Mouse (Mus musculus) MEL (cell line): ENCODE data around the gene Pimreg.

ENCODE experiments used
- CHD1 ChIP-seq: IDR thresholded peaks from 2 replicates; pipeline ENCODE4 v1.6.1; 2012; ENCODE audit warnings: low read depth, mild to moderate bottlenecking, inconsistent platforms, low read length, improper control_type of control experiment
- CTCF ChIP-seq, 3 experiments: IDR thresholded peaks in 2 of 3; conservative IDR thresholded peaks in 1 of 3; 2 replicates each; pipeline ENCODE4 v1.5.1; 2011 to 2012; ENCODE audit warnings: low read length in 3 of 3, low read depth in 2 of 3, mild to moderate bottlenecking in 2 of 3, improper control_type of control experiment in 1 of 3, inconsistent platforms in 1 of 3, mixed read lengths in 1 of 3, moderate library complexity in 1 of 3; ENCODE audit not compliant: control insufficient read depth in 1 of 3, insufficient read depth in 1 of 3, poor library complexity in 1 of 3, severe bottlenecking in 1 of 3
- EP300 ChIP-seq, 2 experiments: IDR thresholded peaks; 2 replicates each; pipeline ENCODE4 v1.6.1; 2011; ENCODE audit warnings: improper control_type of control experiment in 2 of 2, low read length in 2 of 2, low read depth in 1 of 2, mild to moderate bottlenecking in 1 of 2
- GATA1 ChIP-seq: IDR thresholded peaks from 2 replicates; pipeline ENCODE4 v1.6.1; 2011; ENCODE audit warnings: low read depth, low read length, improper control_type of control experiment
- MAX ChIP-seq: IDR thresholded peaks from 2 replicates; pipeline ENCODE4 v1.6.1; 2011; ENCODE audit warnings: low read length, improper control_type of control experiment
- NRF1 ChIP-seq: IDR thresholded peaks from 2 replicates; pipeline ENCODE4 v1.6.1; 2014; ENCODE audit warnings: low read depth, mild to moderate bottlenecking, inconsistent platforms, low read length, improper control_type of control experiment, moderate library complexity; ENCODE audit not compliant: poor library complexity, insufficient read depth, severe bottlenecking
- POLR2A ChIP-seq, 2 experiments: IDR thresholded peaks; 2 replicates each; pipeline ENCODE4 v1.6.1; 2011 to 2012; ENCODE audit warnings: low read length in 2 of 2, mild to moderate bottlenecking in 2 of 2, control low read depth in 1 of 2, improper control_type of control experiment in 1 of 2, low read depth in 1 of 2, moderate library complexity in 1 of 2; ENCODE audit not compliant: control insufficient read depth in 1 of 2, insufficient read depth in 1 of 2, poor library complexity in 1 of 2
- POLR2AphosphoS2 ChIP-seq: IDR thresholded peaks from 2 replicates; pipeline ENCODE4 v1.6.1; 2011; ENCODE audit warnings: low read length, improper control_type of control experiment
- RAD21 ChIP-seq: IDR thresholded peaks from 2 replicates; pipeline ENCODE4 v1.6.1; 2011; ENCODE audit warnings: mild to moderate bottlenecking, low read depth, low read length, improper control_type of control experiment
- TCF12 ChIP-seq: IDR thresholded peaks from 2 replicates; pipeline ENCODE4 v1.6.1; 2014; ENCODE audit warnings: low read depth, mild to moderate bottlenecking, inconsistent platforms, low read length, improper control_type of control experiment, moderate library complexity
- USF1 ChIP-seq: IDR thresholded peaks from 2 replicates; pipeline ENCODE4 v1.6.1; 2014; ENCODE audit warnings: low read depth, mild to moderate bottlenecking, inconsistent platforms, low read length, improper control_type of control experiment, moderate library complexity
- ZC3H11A ChIP-seq: IDR thresholded peaks from 2 replicates; pipeline ENCODE4 v1.6.1; 2012; ENCODE audit warnings: low read depth, mild to moderate bottlenecking, inconsistent platforms, low read length, improper control_type of control experiment
- ZKSCAN1 ChIP-seq: IDR thresholded peaks from 2 replicates; pipeline ENCODE4 v1.6.1; 2012; ENCODE audit warnings: low read depth, mild to moderate bottlenecking, inconsistent platforms, low read length, improper control_type of control experiment, moderate library complexity
- ZNF384 ChIP-seq: IDR thresholded peaks from 2 replicates; pipeline ENCODE4 v1.6.1; 2012; ENCODE audit warnings: low read depth, mild to moderate bottlenecking, inconsistent platforms, low read length, improper control_type of control experiment

DNA sequence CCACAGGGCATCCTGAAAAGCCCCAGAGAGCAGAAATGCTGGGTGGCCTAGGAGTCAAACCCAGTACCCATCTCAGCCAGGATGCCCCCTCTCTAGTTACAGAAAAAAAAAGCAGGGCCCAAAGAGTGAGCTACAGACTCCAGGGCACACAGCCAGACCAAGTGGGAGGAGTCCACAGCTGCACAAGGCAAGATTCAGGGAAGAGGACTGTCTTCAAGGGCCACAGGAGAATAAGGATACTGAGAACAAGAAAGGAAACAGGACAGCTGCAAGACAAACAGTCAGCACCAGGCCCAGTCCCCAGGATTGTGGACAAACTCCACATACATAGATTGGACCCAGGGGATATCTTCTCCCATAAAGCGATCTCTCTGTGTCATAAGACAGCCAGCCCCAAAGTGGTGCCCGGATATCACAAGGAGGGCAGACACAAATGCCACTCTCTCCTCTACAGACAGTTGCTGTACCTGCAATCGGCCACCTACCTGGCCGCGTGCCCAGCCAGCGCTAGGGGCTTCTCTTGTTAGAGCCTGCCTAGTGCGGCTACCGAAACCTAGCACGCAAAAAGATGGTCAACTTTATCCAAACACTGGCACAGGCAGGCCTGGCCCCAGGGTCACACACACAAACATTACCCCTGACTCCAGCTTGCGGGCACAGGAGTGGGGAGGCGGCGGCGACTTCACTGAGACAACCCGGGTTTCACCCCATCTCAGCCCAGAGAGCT, 8.5 kb downstream of the Pimreg start:
- TF ChIP-seq CTCF (IDR thresholded peaks at IDR 0.05 in 2 of 3, conservative IDR thresholded peaks at IDR 0.05 in 1 of 3; ENCODE audit: control insufficient read depth in 1 of 3, insufficient read depth in 1 of 3, low read depth in 2 of 3, low read length in 3 of 3, poor library complexity in 1 of 3, severe bottlenecking in 1 of 3) (no peak), EP300 (IDR thresholded peaks at IDR 0.05; ENCODE audit: low read depth in 1 of 2, low read length in 2 of 2) (no peak), MAX (no peak), NRF1 (no peak), GATA1 (no peak), RAD21 (no peak), ZC3H11A (no peak), TCF12 (no peak), POLR2A (IDR thresholded peaks at IDR 0.05; ENCODE audit: control insufficient read depth in 1 of 2, insufficient read depth in 1 of 2, low read depth in 1 of 2, low read length in 2 of 2, poor library complexity in 1 of 2) (no peak), CHD1 (no peak), ZNF384 (no peak), POLR2AphosphoS2 (no peak), USF1 (no peak), ZKSCAN1 (no peak)
